8 mouse cellular contexts compared by ENCODE assay signal in the genomic region with DNA sequence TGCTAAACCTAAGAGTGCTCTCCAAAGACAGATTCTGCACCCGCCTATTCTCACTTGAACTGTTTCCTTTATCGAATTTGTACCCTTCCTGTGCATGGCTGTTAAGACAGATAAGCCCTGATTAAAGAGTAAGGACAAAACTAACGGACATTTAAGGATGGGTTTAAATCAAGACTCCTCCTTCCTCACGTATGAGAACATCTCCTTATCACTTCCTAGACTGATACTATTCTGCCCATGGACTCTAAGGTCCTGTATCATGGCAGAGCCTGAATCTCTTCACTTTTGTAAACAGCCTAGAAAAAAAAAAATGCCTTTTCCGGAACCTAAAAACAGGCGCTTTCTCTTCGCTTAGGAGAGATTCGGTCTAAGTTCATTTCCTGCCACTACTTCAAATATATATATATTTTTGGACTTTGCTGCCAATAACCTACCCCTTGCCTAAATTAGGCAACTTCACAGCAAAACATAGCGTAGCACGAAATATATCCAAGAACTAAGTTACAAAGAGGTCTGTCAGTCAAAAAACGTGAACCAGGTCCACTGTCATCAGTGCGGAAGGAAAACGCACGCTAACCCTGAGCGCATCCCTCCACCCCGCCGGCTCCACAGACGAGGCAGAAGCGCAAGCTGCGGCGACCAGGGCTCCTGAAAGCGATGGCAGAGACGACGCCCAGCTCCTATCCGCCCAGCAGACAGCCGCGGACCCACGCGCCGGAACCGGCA. TPM values are rescaled to one million over a fixed set of nuclear protein-coding genes. Genes with fewer than 3 reads are reported as not detected.
DNase-seq lines count a peak whose midpoint lies in the region; ATAC-seq lines count a peak whose summit lies in the region.

No protein-coding gene starts in this region.

- peak overlapping the region; percentile 76 for H3K4me2 ChIP-seq in kidney, embryonic 15.5 days
- peak overlapping the region; percentile 83 for H3K4me2 ChIP-seq in hindbrain, embryonic 14.5 days (replicated peaks)
- H3K4me2 ChIP-seq in midbrain, embryonic 14.5 days (ENCODE audit: low read length): peak overlapping the region; percentile 66

- H3K36me3 ChIP-seq in kidney, embryonic 15.5 days: no peaks in the 10 kb centered on the region
- no peaks in the 10 kb centered on the region for H3K36me3 ChIP-seq in hindbrain, embryonic 14.5 days (replicated peaks; ENCODE audit: control insufficient read depth, insufficient read depth)
- no peaks in the 10 kb centered on the region for H3K36me3 ChIP-seq in midbrain, embryonic 14.5 days (ENCODE audit: control insufficient read depth, insufficient read depth, low read length)

- H3K27me3 ChIP-seq in kidney, embryonic 15.5 days: no peaks in the 10 kb centered on the region
- no peaks in the 10 kb centered on the region for H3K27me3 ChIP-seq in hindbrain, embryonic 14.5 days (ENCODE audit: control insufficient read depth, insufficient read depth, low read length)
- no peaks in the 10 kb centered on the region for H3K27me3 ChIP-seq in midbrain, embryonic 14.5 days (ENCODE audit: control insufficient read depth, insufficient read depth, low read length)

- H3K9ac ChIP-seq in kidney, embryonic 15.5 days: peak overlapping the region; percentile 59
- H3K9ac ChIP-seq in hindbrain, embryonic 14.5 days: peak overlapping the region; percentile 59
- peak overlapping the region; percentile 81 for H3K9ac ChIP-seq in midbrain, embryonic 14.5 days (replicated peaks; ENCODE audit: low read length)

- intact Hi-C loops in left cerebral cortex, postnatal 10 days (cut with DNase I): loop anchor here (5.0 kb wide), 1 partner anchor 121 kb away; a partner anchor contains a TSS

- peak overlapping the region; percentile 100 for H3K4me3 ChIP-seq in kidney, embryonic 15.5 days (replicated peaks)
- H3K4me3 ChIP-seq in brown adipose tissue, adult 24 weeks (ENCODE audit: insufficient read depth, low read depth, low read length): peak overlapping the region; percentile 97
- H3K4me3 ChIP-seq in hindbrain, embryonic 14.5 days (replicated peaks; ENCODE audit: low read length): peak overlapping the region; percentile 100
- peak overlapping the region; percentile 99 for H3K4me3 ChIP-seq in midbrain, embryonic 14.5 days (replicated peaks; ENCODE audit: low read depth, low read length)

- H3K27ac ChIP-seq in kidney, embryonic 15.5 days: peak overlapping the region; percentile 5; the same call in 1 of the 2 replicates
- H3K27ac ChIP-seq in brown adipose tissue, adult 24 weeks (replicated peaks; ENCODE audit: low read depth, low read length): no peak overlapping the region
- no peak overlapping the region for H3K27ac ChIP-seq in hindbrain, embryonic 14.5 days
- no peak overlapping the region for H3K27ac ChIP-seq in midbrain, embryonic 14.5 days (replicated peaks; ENCODE audit: low read depth, low read length)

- H3K4me1 ChIP-seq in kidney, embryonic 15.5 days: peaks cover 20% of the 10 kb centered on the region
- H3K4me1 ChIP-seq in brown adipose tissue, adult 24 weeks (ENCODE audit: control insufficient read depth, insufficient read depth, insufficient read length, low read length): peaks cover 7% of the 10 kb centered on the region
- H3K4me1 ChIP-seq in hindbrain, embryonic 14.5 days (replicated peaks; ENCODE audit: control insufficient read depth, insufficient read depth, low read length): peaks cover 8% of the 10 kb centered on the region
- H3K4me1 ChIP-seq in midbrain, embryonic 14.5 days (ENCODE audit: control insufficient read depth, insufficient read depth, low read length): peaks cover 18% of the 10 kb centered on the region; the same call in 1 of the 2 replicates

- no peak for DNase-seq in kidney, postnatal 36 days
- no peak for DNase-seq in hindbrain, embryonic 14.5 days (ENCODE audit: low spot score)
- DNase-seq in midbrain, embryonic 14.5 days: no peak
- DNase-seq in ovary, postnatal 10 days (ENCODE audit: low spot score): no peak
- DNase-seq in left cerebral cortex, postnatal 10 days (ENCODE audit: extremely low spot score in 1 of 2, low spot score in 2 of 2): no peak
- no peak for DNase-seq in urinary bladder, adult 2 months (ENCODE audit: low spot score)

- no peaks in the 10 kb centered on the region for H3K9me3 ChIP-seq in kidney, embryonic 15.5 days (replicated peaks)
- no peaks in the 10 kb centered on the region for H3K9me3 ChIP-seq in hindbrain, embryonic 14.5 days (ENCODE audit: control insufficient read depth, low read length)
- H3K9me3 ChIP-seq in midbrain, embryonic 14.5 days (ENCODE audit: control insufficient read depth, low read length): no peaks in the 10 kb centered on the region

- WGBS in kidney, embryonic 15.5 days: 5% methylated on average over 31 of the region's 31 CpGs
- 7% methylated on average over 31 of the region's 31 CpGs for WGBS in hindbrain, embryonic 14.5 days
- WGBS in midbrain, embryonic 14.5 days: 7% methylated on average over 31 of the region's 31 CpGs

- ATAC-seq in kidney, embryonic 15.5 days (replicated peaks; ENCODE audit: low FRiP score): peak; percentile 84
- peak; percentile 87 for ATAC-seq in hindbrain, embryonic 14.5 days (ENCODE audit: low FRiP score)
- peak; percentile 76 for ATAC-seq in midbrain, embryonic 14.5 days (ENCODE audit: low FRiP score, low TSS enrichment)

RNA-seq across cellular contexts. Expression of a gene that starts 0.4 kb away (rescaled TPM):
- polyA plus RNA-seq in kidney, embryonic 15.5 days (2015; fragmentation: Nextera tagmentation; extraction: Ambion mirVana): 22.6 and 28.9 TPM in 2 replicates
- polyA plus RNA-seq in brown adipose tissue, adult 24 weeks (2012; ENCODE audit: insufficient read depth, insufficient read length, missing spikeins): 11.9 and 12.5 TPM in 2 replicates
- 27.2 and 28.4 TPM in 2 replicates for polyA plus RNA-seq in hindbrain, embryonic 14.5 days (2014; fragmentation: Nextera tagmentation; extraction: Ambion mirVana)
- 28.6 and 35.7 TPM in 2 replicates for polyA plus RNA-seq in midbrain, embryonic 14.5 days (2014; fragmentation: Nextera tagmentation; extraction: Ambion mirVana)
- 10 to 100 TPM; 21.6 to 21.9 TPM for total RNA-seq in left cerebral cortex, postnatal 10 days (2021)
- polyA plus RNA-seq in urinary bladder, adult 2 months (2012; rRNA removed): 12.0 and 13.2 TPM in 2 replicates

RNA-seq across cellular contexts. Expression of a gene that starts 0.6 kb away (rescaled TPM):
- 101 and 103 TPM in 2 replicates for polyA plus RNA-seq in kidney, embryonic 15.5 days (2015; fragmentation: Nextera tagmentation; extraction: Ambion mirVana)
- polyA plus RNA-seq in brown adipose tissue, adult 24 weeks (2012; ENCODE audit: insufficient read depth, insufficient read length, missing spikeins): 19.0 and 22.6 TPM in 2 replicates
- polyA plus RNA-seq in hindbrain, embryonic 14.5 days (2014; fragmentation: Nextera tagmentation; extraction: Ambion mirVana): 82.7 and 84.3 TPM in 2 replicates
- polyA plus RNA-seq in midbrain, embryonic 14.5 days (2014; fragmentation: Nextera tagmentation; extraction: Ambion mirVana): 92.3 and 108 TPM in 2 replicates
- total RNA-seq in left cerebral cortex, postnatal 10 days (2021): 10 to 100 TPM; 32.7 to 33.5 TPM
- 22.0 and 23.8 TPM in 2 replicates for polyA plus RNA-seq in urinary bladder, adult 2 months (2012; rRNA removed)

RNA-seq across cellular contexts. Expression of a gene that starts 26.8 kb away (rescaled TPM):
- 0.59 and 1.1 TPM in 2 replicates for polyA plus RNA-seq in kidney, embryonic 15.5 days (2015; fragmentation: Nextera tagmentation; extraction: Ambion mirVana)
- polyA plus RNA-seq in brown adipose tissue, adult 24 weeks (2012; ENCODE audit: insufficient read depth, insufficient read length, missing spikeins): not detected in 2 replicates
- 1.7 and 3.2 TPM in 2 replicates for polyA plus RNA-seq in hindbrain, embryonic 14.5 days (2014; fragmentation: Nextera tagmentation; extraction: Ambion mirVana)
- 9.8 and 10.0 TPM in 2 replicates for polyA plus RNA-seq in midbrain, embryonic 14.5 days (2014; fragmentation: Nextera tagmentation; extraction: Ambion mirVana)
- 1 to 10 TPM; 1.1 to 1.3 TPM for total RNA-seq in left cerebral cortex, postnatal 10 days (2021)
- polyA plus RNA-seq in urinary bladder, adult 2 months (2012; rRNA removed): 1.8 and 2.0 TPM in 2 replicates

RNA-seq across cellular contexts. Expression of a gene that starts 41.0 kb away (rescaled TPM):
- 17.5 and 17.6 TPM in 2 replicates for polyA plus RNA-seq in kidney, embryonic 15.5 days (2015; fragmentation: Nextera tagmentation; extraction: Ambion mirVana)
- polyA plus RNA-seq in brown adipose tissue, adult 24 weeks (2012; ENCODE audit: insufficient read depth, insufficient read length, missing spikeins): 4.9 and 6.6 TPM in 2 replicates
- polyA plus RNA-seq in hindbrain, embryonic 14.5 days (2014; fragmentation: Nextera tagmentation; extraction: Ambion mirVana): 20.3 and 21.1 TPM in 2 replicates
- 22.3 and 25.0 TPM in 2 replicates for polyA plus RNA-seq in midbrain, embryonic 14.5 days (2014; fragmentation: Nextera tagmentation; extraction: Ambion mirVana)
- total RNA-seq in left cerebral cortex, postnatal 10 days (2021): 10 to 100 TPM; 13.1 to 14.7 TPM
- 12.8 and 14.1 TPM in 2 replicates for polyA plus RNA-seq in urinary bladder, adult 2 months (2012; rRNA removed)
